Mouse (Mus musculus) embryonic fibroblast, embryonic 13.5 days (primary cell): ENCODE measurements at regions not wholly inside any gene's neighbourhood (a gene's known extent, or its start where the extent isn't known, plus 50 kb on each side); places are given as distances from the start of the nearest gene placed in this dataset.

Source experiments
- CTCF ChIP-seq: IDR thresholded peaks from 2 replicates; pipeline ENCODE4 v1.5.1; 2011; ENCODE audit warnings: mild to moderate bottlenecking, control low read depth, low read length, moderate library complexity, borderline replicate concordance; ENCODE audit not compliant: insufficient read depth
- POLR2A ChIP-seq: IDR thresholded peaks from 2 replicates; pipeline ENCODE4 v1.6.1; 2011; ENCODE audit warnings: low read depth, mild to moderate bottlenecking, control low read depth, low read length, moderate library complexity

- no peak for TF ChIP-seq CTCF
- TF ChIP-seq POLR2A, result no peak
These were observed 184.2 kb upstream of the Cdh20 start for GRCm38 (mm10) chr1:104584123-104584522.
